Mouse (Mus musculus): ENCODE measurements at regions not wholly inside any gene's neighbourhood (a gene's known extent, or its start where the extent isn't known, plus 50 kb on each side); places are given as distances from the start of the nearest gene placed in this dataset.

GRCm38 (mm10) chr16:27878499-27878898, 489.8 kb downstream of the Ccdc50 start:
- Histone ChIP-seq H3K4me1 (peaks cover 7% of the 10 kb centered on the region; the same call in 1 of the 2 replicates), H3K4me2 (replicated peaks) (no peak overlapping the region), H3K9ac (replicated peaks) (no peak overlapping the region), H3K9me3 (no peaks in the 10 kb centered on the region), H3K27ac (replicated peaks) (no peak overlapping the region), H3K27me3 (no peaks in the 10 kb centered on the region), H3K4me3 (no peak overlapping the region), H3K36me3 (no peaks in the 10 kb centered on the region)
- WGBS: 49% methylated on average over 2 of the region's 2 CpGs
- no peak for ATAC-seq (ENCODE audit: low FRiP score, low read depth)

DNA sequence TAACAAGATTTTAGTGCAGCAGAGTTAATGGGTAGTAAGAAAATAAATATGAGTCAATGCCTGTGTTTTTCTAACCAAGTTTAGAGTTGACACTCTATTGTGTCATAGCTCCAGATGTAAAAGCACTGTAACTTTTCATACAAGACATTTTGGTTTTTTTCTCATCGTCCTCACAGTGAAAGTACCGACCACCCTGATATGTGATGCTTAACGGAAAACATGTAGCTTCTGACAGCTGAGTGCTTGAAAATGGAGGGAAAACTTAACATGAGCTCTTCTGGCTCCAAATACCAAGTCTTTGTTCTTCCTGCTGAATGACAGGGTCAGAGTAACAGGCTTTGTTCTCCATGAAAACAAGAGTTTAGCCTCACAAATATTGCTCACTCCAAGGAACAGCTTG, 490.3 kb downstream of the Ccdc50 start:
- Histone ChIP-seq H3K36me3 (no peaks in the 10 kb centered on the region), H3K4me3 (no peak overlapping the region), H3K27ac (replicated peaks) (no peak overlapping the region), H3K9me3 (no peaks in the 10 kb centered on the region), H3K4me2 (replicated peaks) (no peak overlapping the region), H3K27me3 (no peaks in the 10 kb centered on the region), H3K4me1 (peaks cover 7% of the 10 kb centered on the region; the same call in 1 of the 2 replicates), H3K9ac (replicated peaks) (no peak overlapping the region)
- no peak for ATAC-seq (ENCODE audit: low FRiP score, low read depth)
- 60% methylated on average over 3 of the region's 3 CpGs for WGBS

DNA sequence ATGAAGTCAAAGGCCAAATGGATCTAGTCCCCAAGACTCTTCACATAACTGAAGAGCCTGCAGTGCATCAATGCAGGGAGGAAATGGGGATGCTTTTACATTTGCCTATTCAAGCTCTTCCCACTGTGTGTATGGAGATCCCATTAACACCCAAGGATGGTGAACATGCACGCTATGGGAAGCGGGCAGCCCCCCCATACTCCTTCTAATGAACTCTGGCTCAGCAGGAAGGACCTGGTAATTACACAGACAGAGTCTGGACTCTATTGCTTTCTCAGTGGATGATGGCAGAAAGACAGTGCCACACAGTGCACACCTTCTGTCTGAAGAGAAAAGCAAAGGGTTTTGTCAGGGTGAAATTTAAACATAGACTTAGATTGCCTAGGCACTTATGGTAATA, 495.7 kb downstream of the Ccdc50 start:
- H3K4me3 ChIP-seq: no peak overlapping the region
- H3K9ac ChIP-seq (replicated peaks): no peak overlapping the region
- no peaks in the 10 kb centered on the region for H3K9me3 ChIP-seq
- no peak overlapping the region for H3K4me2 ChIP-seq (replicated peaks)
- 34% methylated on average over 2 of the region's 2 CpGs for WGBS
- no peaks in the 10 kb centered on the region for H3K4me1 ChIP-seq
- H3K27me3 ChIP-seq: no peaks in the 10 kb centered on the region
- H3K27ac ChIP-seq (replicated peaks): no peak overlapping the region
- ATAC-seq (ENCODE audit: low FRiP score, low read depth): peak; percentile 54
- H3K36me3 ChIP-seq: no peaks in the 10 kb centered on the region

- Histone ChIP-seq H3K4me2 (replicated peaks) (no peak overlapping the region), H3K27me3 (no peaks in the 10 kb centered on the region), H3K4me3 (no peak overlapping the region), H3K9me3 (no peaks in the 10 kb centered on the region), H3K27ac (replicated peaks) (no peak overlapping the region), H3K4me1 (no peaks in the 10 kb centered on the region), H3K36me3 (no peaks in the 10 kb centered on the region), H3K9ac (replicated peaks) (no peak overlapping the region)
- no peak for ATAC-seq (ENCODE audit: low FRiP score, low read depth)
- WGBS: no CpG with 5 or more reads among the region's 2 CpGs
Observed at GRCm38 (mm10) chr16:27906036-27906435, 517.4 kb downstream of the Ccdc50 start.

DNA sequence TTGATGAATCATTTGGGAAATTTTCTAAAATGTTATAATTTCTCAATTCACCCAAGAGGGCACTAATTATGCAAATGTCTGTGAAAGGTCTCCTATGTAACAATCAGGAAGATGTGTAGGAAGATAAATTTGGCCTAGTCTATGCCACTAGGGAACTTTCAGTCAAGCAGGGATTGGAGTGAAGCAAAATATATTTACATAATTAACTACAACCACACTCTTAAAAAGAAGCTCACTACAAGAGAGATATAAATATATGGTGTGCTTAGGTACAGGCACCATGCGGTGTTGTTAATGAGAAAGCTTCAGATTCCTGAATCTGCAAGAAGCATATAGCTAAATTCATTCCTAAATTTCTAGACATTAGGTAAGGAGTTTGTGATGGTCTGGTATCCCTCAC, 526.8 kb downstream of the Ccdc50 start:
- Histone ChIP-seq H3K27ac (replicated peaks) (no peak overlapping the region), H3K4me1 (no peaks in the 10 kb centered on the region), H3K4me3 (no peak overlapping the region), H3K27me3 (no peaks in the 10 kb centered on the region), H3K9me3 (no peaks in the 10 kb centered on the region), H3K4me2 (replicated peaks) (no peak overlapping the region), H3K36me3 (no peaks in the 10 kb centered on the region), H3K9ac (replicated peaks) (no peak overlapping the region)
- WGBS: 97% methylated on average over 1 of the region's 1 CpGs
- no peak for ATAC-seq (ENCODE audit: low FRiP score, low read depth)

GRCm38 (mm10) chr16:27925528-27926360, 537.1 kb downstream of the Ccdc50 start:
- Histone ChIP-seq H3K4me3 (no peak overlapping the region), H3K9ac (replicated peaks) (no peak overlapping the region), H3K4me2 (replicated peaks) (no peak overlapping the region), H3K27me3 (no peaks in the 10 kb centered on the region), H3K9me3 (no peaks in the 10 kb centered on the region), H3K36me3 (no peaks in the 10 kb centered on the region), H3K27ac (replicated peaks) (no peak overlapping the region), H3K4me1 (no peaks in the 10 kb centered on the region)
- 69% methylated on average over 7 of the region's 7 CpGs for WGBS
- ATAC-seq (ENCODE audit: low FRiP score, low read depth): no peak

- no peaks in the 10 kb centered on the region for H3K9me3 ChIP-seq
- 45% methylated on average over 1 of the region's 1 CpGs for WGBS
- no peak overlapping the region for H3K9ac ChIP-seq (replicated peaks)
- ATAC-seq (ENCODE audit: low FRiP score, low read depth): no peak
- H3K4me3 ChIP-seq: no peak overlapping the region
- H3K4me1 ChIP-seq: no peaks in the 10 kb centered on the region
- H3K27me3 ChIP-seq: no peaks in the 10 kb centered on the region
- no peak overlapping the region for H3K4me2 ChIP-seq (replicated peaks)
- no peaks in the 10 kb centered on the region for H3K36me3 ChIP-seq
- H3K27ac ChIP-seq (replicated peaks): no peak overlapping the region
Observed at GRCm38 (mm10) chr16:27926361-27926651, 537.6 kb downstream of the Ccdc50 start.

GRCm38 (mm10) chr16:27949291-27949690, 560.6 kb downstream of the Ccdc50 start:
- Histone ChIP-seq H3K27me3 (no peaks in the 10 kb centered on the region), H3K9ac (replicated peaks) (no peak overlapping the region), H3K9me3 (no peaks in the 10 kb centered on the region), H3K4me1 (no peaks in the 10 kb centered on the region), H3K27ac (replicated peaks) (no peak overlapping the region), H3K4me2 (replicated peaks) (no peak overlapping the region), H3K36me3 (no peaks in the 10 kb centered on the region), H3K4me3 (no peak overlapping the region)
- WGBS: 81% methylated on average over 3 of the region's 3 CpGs
- ATAC-seq (ENCODE audit: low FRiP score, low read depth): no peak

DNA sequence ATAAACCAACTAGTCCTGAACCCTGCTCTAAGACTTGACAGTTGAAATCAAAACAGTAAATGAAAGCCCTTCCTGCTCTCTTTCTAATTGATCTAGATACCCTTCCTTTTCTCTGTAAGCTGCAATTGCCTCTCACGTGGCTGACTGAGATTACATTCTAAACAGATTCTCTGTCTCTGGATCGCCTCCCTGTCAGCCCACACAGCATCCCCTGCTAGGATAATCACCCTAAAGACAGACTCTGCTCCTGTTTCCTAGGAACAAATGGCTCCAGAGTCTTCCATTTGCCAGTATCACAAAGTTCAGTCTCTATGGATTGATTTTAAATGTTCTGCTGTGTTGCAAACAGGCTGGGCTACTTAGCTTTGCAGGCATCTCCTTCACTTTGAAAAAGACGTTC, 561.1 kb downstream of the Ccdc50 start:
- 17% methylated on average over 3 of the region's 3 CpGs for WGBS
- Histone ChIP-seq H3K4me2 (replicated peaks) (no peak overlapping the region), H3K4me3 (no peak overlapping the region), H3K27ac (replicated peaks) (no peak overlapping the region), H3K4me1 (no peaks in the 10 kb centered on the region), H3K9ac (replicated peaks) (no peak overlapping the region), H3K27me3 (no peaks in the 10 kb centered on the region), H3K9me3 (no peaks in the 10 kb centered on the region), H3K36me3 (no peaks in the 10 kb centered on the region)
- no peak for ATAC-seq (ENCODE audit: low FRiP score, low read depth)

DNA sequence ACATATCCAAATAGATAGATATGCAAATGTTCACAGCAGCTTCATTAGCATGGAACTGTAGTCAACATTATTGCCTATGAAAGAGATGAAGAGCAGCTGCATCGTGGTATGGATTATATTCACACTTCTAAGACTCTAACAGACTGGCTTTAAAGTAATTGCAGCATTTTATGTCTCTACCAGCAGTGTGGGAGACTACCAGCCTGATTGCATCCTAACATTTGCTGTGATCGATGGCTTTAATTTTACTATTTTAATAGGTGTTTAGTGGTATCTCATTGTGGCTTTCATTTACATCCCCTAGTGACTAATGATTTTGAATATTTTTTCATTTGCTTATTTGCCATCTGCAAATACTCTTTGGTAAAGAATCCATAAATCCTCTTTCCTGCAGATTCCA, 574.1 kb downstream of the Ccdc50 start:
- 77% methylated on average over 2 of the region's 2 CpGs for WGBS
- Histone ChIP-seq H3K4me2 (replicated peaks) (no peak overlapping the region), H3K9me3 (no peaks in the 10 kb centered on the region), H3K27me3 (no peaks in the 10 kb centered on the region), H3K36me3 (no peaks in the 10 kb centered on the region), H3K9ac (replicated peaks) (no peak overlapping the region), H3K4me1 (no peaks in the 10 kb centered on the region), H3K4me3 (no peak overlapping the region), H3K27ac (replicated peaks) (no peak overlapping the region)
- ATAC-seq (ENCODE audit: low FRiP score, low read depth): no peak

DNA sequence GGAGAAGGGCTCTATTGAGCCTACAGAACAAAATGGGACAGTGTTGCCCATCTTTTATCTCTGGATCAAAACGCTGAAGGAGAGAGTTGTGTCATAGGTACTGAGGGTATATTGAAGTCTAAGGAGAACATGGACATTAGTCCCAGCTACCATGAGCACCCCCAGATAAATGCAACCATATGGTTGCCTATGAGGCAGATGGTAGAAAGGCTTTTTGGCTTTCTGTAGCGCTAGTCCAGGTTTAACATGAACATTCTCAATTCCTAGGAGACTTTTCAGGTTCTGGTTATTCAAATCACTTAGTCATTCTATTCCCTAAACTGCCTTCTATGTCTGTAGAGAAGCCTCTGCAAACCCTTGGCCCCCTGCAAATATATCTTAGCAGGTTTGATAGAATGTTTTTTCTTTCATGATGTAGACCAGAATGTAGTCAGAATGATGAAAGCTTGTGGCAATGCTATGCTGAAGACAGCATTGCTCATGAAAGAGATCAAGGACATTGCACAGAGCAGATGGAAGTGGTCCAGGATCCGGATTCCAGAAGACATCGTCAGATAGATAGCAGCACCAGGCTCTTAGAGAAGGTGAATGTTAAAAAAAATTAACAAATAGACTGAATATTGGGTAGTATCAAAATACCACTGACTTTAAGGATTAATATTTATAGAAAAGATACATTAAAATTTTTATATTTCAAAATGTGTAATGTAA, 590.2 kb downstream of the Ccdc50 start:
- Histone ChIP-seq H3K4me3 (no peak overlapping the region), H3K27ac (replicated peaks) (no peak overlapping the region), H3K9ac (replicated peaks) (no peak overlapping the region), H3K27me3 (no peaks in the 10 kb centered on the region), H3K9me3 (no peaks in the 10 kb centered on the region), H3K36me3 (no peaks in the 10 kb centered on the region), H3K4me2 (replicated peaks) (no peak overlapping the region), H3K4me1 (no peaks in the 10 kb centered on the region)
- no peak for ATAC-seq (ENCODE audit: low FRiP score, low read depth)
- WGBS: 93% methylated on average over 4 of the region's 4 CpGs

DNA sequence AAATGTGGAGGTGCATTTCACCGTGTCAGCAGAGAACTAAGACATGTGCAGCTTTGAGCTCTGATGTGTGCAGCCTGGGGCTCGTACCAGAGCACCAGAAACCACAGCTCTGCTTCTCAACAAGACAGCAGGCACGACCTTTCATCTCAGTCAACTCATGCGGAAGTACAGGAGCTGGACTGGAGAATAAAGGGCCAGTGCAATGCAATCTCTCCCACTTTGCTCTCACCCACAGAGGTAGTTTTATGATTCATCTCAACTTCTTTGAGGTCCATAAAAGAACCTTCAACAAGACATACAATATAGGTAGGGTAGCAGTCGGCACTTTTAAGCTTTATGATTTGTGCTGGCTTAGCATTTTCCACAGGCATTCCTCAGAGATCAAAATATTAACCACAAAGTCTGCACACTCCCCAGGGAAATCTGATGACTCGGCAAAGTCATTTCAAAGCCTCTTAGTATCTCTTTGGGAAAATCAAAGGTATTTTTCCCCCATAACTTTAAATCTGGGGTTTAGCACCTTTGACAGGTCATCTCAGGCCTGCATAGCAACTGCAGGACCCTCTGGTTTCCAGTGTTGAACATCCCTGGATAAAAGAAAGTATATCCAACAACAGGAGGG, 626.7 kb downstream of the Ccdc50 start:
- ATAC-seq (ENCODE audit: low FRiP score, low read depth): no peak
- WGBS: 52% methylated on average over 6 of the region's 6 CpGs

More for the DNA sequence above, 626.7 kb downstream of the Ccdc50 start:
- no peak overlapping the region for H3K27ac ChIP-seq (replicated peaks)
- H3K9me3 ChIP-seq: no peaks in the 10 kb centered on the region
- H3K4me1 ChIP-seq: no peaks in the 10 kb centered on the region
- H3K4me3 ChIP-seq: no peak overlapping the region
- no peaks in the 10 kb centered on the region for H3K36me3 ChIP-seq
- H3K4me2 ChIP-seq (replicated peaks): no peak overlapping the region
- H3K27me3 ChIP-seq: no peaks in the 10 kb centered on the region
- H3K9ac ChIP-seq (replicated peaks): no peak overlapping the region
